8 mouse cellular contexts compared by ENCODE assay signal in the genomic region with DNA sequence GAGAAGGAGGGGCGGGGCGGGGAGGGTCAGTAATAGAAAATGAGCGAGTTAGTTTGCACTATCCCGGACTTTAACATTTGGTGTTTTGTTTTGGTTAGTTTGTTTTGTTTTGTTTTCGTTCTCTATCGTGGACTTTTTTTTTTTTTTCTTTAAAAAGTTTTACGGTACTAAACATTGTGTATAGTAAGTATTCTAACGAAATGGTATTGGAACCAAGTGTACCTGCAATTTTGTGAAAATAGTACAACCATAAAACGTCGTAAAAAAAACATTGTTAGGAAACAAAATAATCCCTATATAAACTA. TPM values are rescaled to one million over a fixed set of nuclear protein-coding genes. Genes with fewer than 3 reads are reported as not detected.
DNase-seq lines count a peak whose midpoint lies in the region; ATAC-seq and TF ChIP-seq lines count a peak whose summit lies in the region.

Bche (minus strand) TSS at position 6 of the 305 bp plus-strand sequence.

- peak within 1 kb of the TSS; percentile 64 for H3K9ac ChIP-seq in lung, embryonic 16.5 days (ENCODE audit: low read length)
- peak within 1 kb of the TSS; percentile 43 for H3K9ac ChIP-seq in limb, embryonic 11.5 days (ENCODE audit: low read length)
- H3K9ac ChIP-seq in stomach, embryonic 14.5 days (replicated peaks; ENCODE audit: low read depth, low read length), result peak within 1 kb of the TSS; percentile 29

- H3K9me3 ChIP-seq in lung, embryonic 16.5 days (ENCODE audit: control insufficient read depth, low read length), result no peaks in the 10 kb centered on the region
- H3K9me3 ChIP-seq in limb, embryonic 11.5 days (ENCODE audit: control insufficient read depth, low read length), result no peaks in the 10 kb centered on the region
- H3K9me3 ChIP-seq in stomach, embryonic 14.5 days (ENCODE audit: control insufficient read depth, low read depth, low read length), result no peaks in the 10 kb centered on the region

- WGBS in lung, embryonic 16.5 days, result 11% methylated on average over 10 of the region's 10 CpGs
- 20% methylated on average over 10 of the region's 10 CpGs for WGBS in limb, embryonic 11.5 days
- 13% methylated on average over 10 of the region's 10 CpGs for WGBS in stomach, embryonic 14.5 days
- WGBS in thymus, adult 2 months, result 29% methylated on average over 10 of the region's 10 CpGs

- peak within 1 kb of the TSS; percentile 59 for H3K4me3 ChIP-seq in lung, embryonic 16.5 days (ENCODE audit: low read length)
- peak within 1 kb of the TSS; percentile 35 for H3K4me3 ChIP-seq in limb, embryonic 11.5 days (ENCODE audit: low read depth, low read length)
- peak within 1 kb of the TSS; percentile 39 for H3K4me3 ChIP-seq in stomach, embryonic 14.5 days (ENCODE audit: low read depth, low read length)
- H3K4me3 ChIP-seq in thymus, adult 2 months (ENCODE audit: control insufficient read depth, insufficient read depth, low read length), result no peak within 1 kb of the TSS

- H3K27me3 ChIP-seq in lung, embryonic 16.5 days (ENCODE audit: control insufficient read depth, insufficient read depth, low read depth, low read length), result no peaks in the 10 kb centered on the region
- H3K27me3 ChIP-seq in limb, embryonic 11.5 days (ENCODE audit: control insufficient read depth, insufficient read depth, low read length), result no peaks in the 10 kb centered on the region
- H3K27me3 ChIP-seq in stomach, embryonic 14.5 days (ENCODE audit: control insufficient read depth, insufficient read depth, low read length), result no peaks in the 10 kb centered on the region
- no peaks in the 10 kb centered on the region for H3K27me3 ChIP-seq in thymus, adult 2 months (ENCODE audit: control insufficient read depth, insufficient read depth, low read length)

- TF ChIP-seq CTCF in thymus, adult 2 months (IDR thresholded peaks at IDR 0.05; ENCODE audit: borderline replicate concordance, control insufficient read depth, extremely low read depth, insufficient read depth, low read length, poor library complexity), result no peak

- peak within 1 kb of the TSS; percentile 59 for H3K27ac ChIP-seq in lung, embryonic 16.5 days (ENCODE audit: low read length)
- H3K27ac ChIP-seq in limb, embryonic 11.5 days (replicated peaks; ENCODE audit: low read depth, low read length), result no peak within 1 kb of the TSS
- H3K27ac ChIP-seq in stomach, embryonic 14.5 days (ENCODE audit: low read length), result peak within 1 kb of the TSS; percentile 61
- H3K27ac ChIP-seq in thymus, adult 2 months (ENCODE audit: control insufficient read depth, insufficient read depth, low read length), result no peak within 1 kb of the TSS

- H3K4me1 ChIP-seq in lung, embryonic 16.5 days (replicated peaks; ENCODE audit: control insufficient read depth, insufficient read depth, low read length), result no peaks in the 10 kb centered on the region
- no peaks in the 10 kb centered on the region for H3K4me1 ChIP-seq in limb, embryonic 11.5 days (ENCODE audit: control insufficient read depth, insufficient read depth, low read length)
- no peaks in the 10 kb centered on the region for H3K4me1 ChIP-seq in stomach, embryonic 14.5 days (ENCODE audit: control insufficient read depth, insufficient read depth, low read length)
- H3K4me1 ChIP-seq in thymus, adult 2 months (replicated peaks; ENCODE audit: control insufficient read depth, insufficient read depth, low read length), result no peaks in the 10 kb centered on the region

- H3K36me3 ChIP-seq in lung, embryonic 16.5 days (ENCODE audit: control insufficient read depth, insufficient read depth, low read length), result no peaks in the 10 kb centered on the region
- no peaks in the 10 kb centered on the region for H3K36me3 ChIP-seq in limb, embryonic 11.5 days (ENCODE audit: control insufficient read depth, insufficient read depth, low read length)
- no peaks in the 10 kb centered on the region for H3K36me3 ChIP-seq in stomach, embryonic 14.5 days (ENCODE audit: control insufficient read depth, insufficient read depth, low read length)
- H3K36me3 ChIP-seq in thymus, adult 2 months (ENCODE audit: control insufficient read depth, insufficient read depth, low read length), result no peaks in the 10 kb centered on the region

- peak within 1 kb of the TSS; percentile 80 for H3K4me2 ChIP-seq in lung, embryonic 16.5 days (ENCODE audit: low read depth, low read length)
- H3K4me2 ChIP-seq in limb, embryonic 11.5 days (ENCODE audit: low read depth, severe bottlenecking), result peak within 1 kb of the TSS; percentile 52
- H3K4me2 ChIP-seq in stomach, embryonic 14.5 days (replicated peaks; ENCODE audit: low read depth, low read length), result peak within 1 kb of the TSS; percentile 49

- DNase-seq in lung, adult 18-20 months, result no peak
- no peak for DNase-seq in heart, adult 8-10 months (ENCODE audit: low spot score)
- DNase-seq in limb, embryonic 11.5 days (ENCODE audit: low spot score), result no peak
- DNase-seq in thymus, adult 2 months, result no peak
- DNase-seq in spleen, postnatal 4 days (ENCODE audit: low spot score in 2 of 2), result no peak

- ATAC-seq in lung, embryonic 16.5 days (ENCODE audit: low read depth), result no peak
- no peak for ATAC-seq in limb, embryonic 11.5 days (ENCODE audit: insufficient number of reproducible peaks, low FRiP score, low TSS enrichment, low read depth)
- ATAC-seq in stomach, embryonic 14.5 days (ENCODE audit: insufficient number of reproducible peaks, insufficient read depth, low FRiP score, low read depth), result no peak
- ATAC-seq in cerebellum, adult (ENCODE audit: insufficient number of reproducible peaks, low FRiP score, low TSS enrichment), result no peak

- no peak for TF ChIP-seq POLR2A in thymus, adult 2 months (IDR thresholded peaks at IDR 0.05; ENCODE audit: control insufficient read depth, extremely low read depth, insufficient read depth, low read length, poor library complexity)

RNA-seq across cellular contexts. Expression of gene Bche, which starts in this region (rescaled TPM):
- 4.4 and 5.1 TPM in 2 replicates for polyA plus RNA-seq in lung, embryonic 16.5 days (2015; fragmentation: Nextera tagmentation; extraction: Ambion mirVana)
- total RNA-seq in heart, adult 8-10 months (2022), result 10 to 100 TPM in 3 of 4 experiments, 1 to 10 TPM in 1; 9.5 to 16.6 (median 14.1) TPM
- polyA plus RNA-seq in limb, embryonic 11.5 days (2014; fragmentation: Nextera tagmentation; extraction: Ambion mirVana), result 1.9 and 2.2 TPM in 2 replicates
- 23.6 and 23.9 TPM in 2 replicates for polyA plus RNA-seq in stomach, embryonic 14.5 days (2014; fragmentation: Nextera tagmentation; extraction: Ambion mirVana)
- polyA plus RNA-seq in thymus, adult 2 months (2012; rRNA removed), result 0.71 and 1.1 TPM in 2 replicates

Comparison
In these comparisons a context has a peak if more than half of its experiments do, and no peak if none do; other contexts are left out.
1. H3K27ac ChIP-seq: peak in lung, embryonic 16.5 days (single experiment) and stomach, embryonic 14.5 days (single experiment); none in limb, embryonic 11.5 days (single experiment) and thymus, adult 2 months (single experiment).
2. Peak in every context shown above with its lines, with median percentiles within 50 percentile points of each other: H3K4me2 ChIP-seq and H3K9ac ChIP-seq.